Mouse (Mus musculus) cortical plate, adult 2 months (tissue): Measurements from ENCODE around the gene Med9. TPM values are rescaled to one million over a fixed set of nuclear protein-coding genes. Genes with fewer than 3 reads are reported as not detected.

Experiments used
- H3K27ac ChIP-seq: fragments of 200-500 bp; 2 replicates; pipeline ENCODE4 v1.5.1; 2012; ENCODE audit warnings: low read length, control low read depth, inconsistent platforms; ENCODE audit not compliant: insufficient read depth
- H3K4me1 ChIP-seq: fragments of 200-500 bp; 2 replicates; pipeline ENCODE4 v1.6.1; 2011; ENCODE audit warnings: low read length; ENCODE audit not compliant: control insufficient read depth, insufficient read depth
- H3K4me3 ChIP-seq: fragments of 200-500 bp; 2 replicates; pipeline ENCODE4 v1.5.1; 2011; ENCODE audit warnings: mild to moderate bottlenecking, low read length, control low read depth; ENCODE audit not compliant: insufficient read depth
- CTCF ChIP-seq: fragments of 200-500 bp; IDR thresholded peaks from 2 replicates; pipeline ENCODE4 v1.5.1; 2011; ENCODE audit warnings: mild to moderate bottlenecking, control low read depth, low read length; ENCODE audit not compliant: insufficient read depth; ENCODE audit errors: extremely low read depth
- POLR2A ChIP-seq: fragments of 200-500 bp; IDR thresholded peaks from 2 replicates; pipeline ENCODE4 v1.6.1; 2011; ENCODE audit warnings: mild to moderate bottlenecking, low read length, control low read depth; ENCODE audit not compliant: insufficient read depth; ENCODE audit errors: extremely low read depth
- polyA plus RNA-seq: library from polyadenylated mRNA; depleted of rRNA; stranded (reverse); fragments of >200 nt; gene quantifications from 2 replicates; pipeline ENCODE4 v1.2.3, GENCODE M21; 2012

The Med9 gene
- polyA plus RNA-seq, 1 experiment = 44.2 TPM

- Histone ChIP-seq H3K4me3 (no peak overlapping the region), H3K27ac (no peak overlapping the region), H3K4me1 (no peaks in the 10 kb centered on the region)
- TF ChIP-seq CTCF = no peak
- no peak for TF ChIP-seq POLR2A
Measured at GRCm38 (mm10) chr11:59918014-59918413, 30.0 kb upstream of the Med9 start.

- TF ChIP-seq CTCF (no peak), POLR2A (no peak)
Measured at GRCm38 (mm10) chr11:59919401-59919800, 28.6 kb upstream of the Med9 start.

GRCm38 (mm10) chr11:59920331-59920730 lies 27.7 kb upstream of the Med9 start:
- Histone ChIP-seq H3K4me1 (no peaks in the 10 kb centered on the region), H3K27ac (no peak overlapping the region), H3K4me3 (no peak overlapping the region)
- no peak for TF ChIP-seq POLR2A
- no peak for TF ChIP-seq CTCF

More at GRCm38 (mm10) chr11:59919401-59919800, 28.6 kb upstream of the Med9 start:
- H3K4me1 ChIP-seq = no peaks in the 10 kb centered on the region
- H3K4me3 ChIP-seq = no peak overlapping the region
- H3K27ac ChIP-seq = no peak overlapping the region

- no peak for TF ChIP-seq CTCF
- TF ChIP-seq POLR2A = no peak
- Histone ChIP-seq H3K27ac (no peak overlapping the region), H3K4me3 (no peak overlapping the region), H3K4me1 (no peaks in the 10 kb centered on the region)
Measured at GRCm38 (mm10) chr11:59921265-59921664, 26.7 kb upstream of the Med9 start.

GRCm38 (mm10) chr11:59930031-59930430 lies 18.0 kb upstream of the Med9 start:
- TF ChIP-seq CTCF (no peak), POLR2A (no peak)
- H3K4me1 ChIP-seq = no peaks in the 10 kb centered on the region
- no peak overlapping the region for H3K4me3 ChIP-seq
- H3K27ac ChIP-seq = no peak overlapping the region

- Histone ChIP-seq H3K4me3 (no peak overlapping the region), H3K4me1 (no peaks in the 10 kb centered on the region), H3K27ac (no peak overlapping the region)
- TF ChIP-seq CTCF (no peak), POLR2A (no peak)
Measured at GRCm38 (mm10) chr11:59932560-59933337, 15.3 kb upstream of the Med9 start.

- TF ChIP-seq POLR2A (no peak), CTCF (no peak)
- no peak overlapping the region for H3K4me3 ChIP-seq
- H3K27ac ChIP-seq = no peak overlapping the region
- H3K4me1 ChIP-seq = no peaks in the 10 kb centered on the region
Measured at GRCm38 (mm10) chr11:59933943-59934342, 14.1 kb upstream of the Med9 start.

GRCm38 (mm10) chr11:59937023-59937422 lies 11.0 kb upstream of the Med9 start:
- H3K4me1 ChIP-seq = no peaks in the 10 kb centered on the region

GRCm38 (mm10) chr11:59937615-59938014 lies 10.4 kb upstream of the Med9 start:
- no peaks in the 10 kb centered on the region for H3K4me1 ChIP-seq
- H3K27ac ChIP-seq = no peak overlapping the region
- TF ChIP-seq CTCF = no peak
- no peak for TF ChIP-seq POLR2A
- no peak overlapping the region for H3K4me3 ChIP-seq

More at GRCm38 (mm10) chr11:59937023-59937422, 11.0 kb upstream of the Med9 start:
- H3K27ac ChIP-seq = no peak overlapping the region
- no peak for TF ChIP-seq CTCF
- TF ChIP-seq POLR2A = no peak
- no peak overlapping the region for H3K4me3 ChIP-seq

GRCm38 (mm10) chr11:59939821-59940220 lies 8.2 kb upstream of the Med9 start:
- Histone ChIP-seq H3K4me1 (no peaks in the 10 kb centered on the region), H3K4me3 (no peak overlapping the region), H3K27ac (no peak overlapping the region)
- TF ChIP-seq CTCF (no peak), POLR2A (no peak)
